Mouse (Mus musculus) forebrain, postnatal 0 days (tissue): ENCODE measurements around the gene Pcsk2. TPM values are rescaled to one million over a fixed set of nuclear protein-coding genes. Genes with fewer than 3 reads are reported as not detected.

ENCODE experiments used
- ATAC-seq: fragments of 200-750 bp; cut with Nextera tagmentation; 2 replicates; pipeline ENCODE4 v1.8.0; 2017; ENCODE audit warnings: mild to moderate bottlenecking, moderate library complexity
- DNase-seq: peaks from one replicate; pipeline ENCODE4 v3.0.0-alpha.2; 2015
- H3K27ac ChIP-seq: fragments of 300-500 bp; sonication (generic); 2 replicates; pipeline ENCODE4 v1.5.1; 2014; ENCODE audit warnings: low read depth, mild to moderate bottlenecking, antibody characterized with exemption, low read length, moderate library complexity, mixed read lengths
- H3K27me3 ChIP-seq: fragments of 300-500 bp; sonication (generic); 2 replicates; pipeline ENCODE4 v1.6.1; 2014; ENCODE audit warnings: mild to moderate bottlenecking, low read length, mixed read lengths; ENCODE audit not compliant: insufficient read depth
- H3K36me3 ChIP-seq: fragments of 300-500 bp; sonication (generic); 2 replicates; pipeline ENCODE4 v1.6.1; 2014; ENCODE audit warnings: mild to moderate bottlenecking, moderate library complexity; ENCODE audit not compliant: insufficient read depth
- H3K4me1 ChIP-seq: fragments of 300-500 bp; sonication (generic); 2 replicates; pipeline ENCODE4 v1.6.1; 2014; ENCODE audit warnings: antibody characterized with exemption; ENCODE audit not compliant: insufficient read depth
- H3K4me2 ChIP-seq: fragments of 300-500 bp; sonication (generic); 2 replicates; pipeline ENCODE4 v1.6.1; 2014; ENCODE audit warnings: low read depth, mild to moderate bottlenecking, moderate library complexity
- H3K4me3 ChIP-seq: fragments of 300-500 bp; sonication (generic); 2 replicates; pipeline ENCODE4 v1.5.1; 2014; ENCODE audit warnings: low read depth, low read length, mixed read lengths
- H3K9ac ChIP-seq: fragments of 300-500 bp; sonication (generic); 2 replicates; pipeline ENCODE4 v1.6.1; 2014; ENCODE audit warnings: mild to moderate bottlenecking
- H3K9me3 ChIP-seq: fragments of 300-500 bp; sonication (generic); 2 replicates; pipeline ENCODE4 v1.6.1; 2016; ENCODE audit warnings: low read length
- CTCF ChIP-seq: sonication (generic); IDR thresholded peaks from 2 replicates; pipeline ENCODE4 v1.5.1; 2016; ENCODE audit warnings: antibody characterized with exemption, control low read depth, low read depth
- WGBS: fragments of 180-500 bp; shearing (Covaris S2); extraction: QIAGEN DNeasy Blood & Tissue Kit; methylation state at CpG from one replicate; pipeline ENCODE4 v1.1.7; 2014; 5-methylcytosine and 5-hydroxymethylcytosine counted together
- polyA plus RNA-seq: library from polyadenylated mRNA; unstranded; fragments of >200 nt; fragmentation: Nextera tagmentation; extraction: Ambion mirVana; gene quantifications from 2 replicates; pipeline ENCODE4 v1.2.1, GENCODE M21; 2015
- total RNA-seq: library from RNA; depleted of rRNA; stranded (reverse); fragments of >200 nt; gene quantifications from 2 replicates; pipeline ENCODE4 v1.2.3, GENCODE M21; 2014

Gene Pcsk2
- total and polyA plus RNA-seq, 2 experiments from 2014 or later = 25.7 to 41.3 TPM

- TF ChIP-seq CTCF = no peak
- Histone ChIP-seq H3K9me3 (no peaks in the 10 kb centered on the region), H3K9ac (no peak overlapping the region), H3K4me1 (no peaks in the 10 kb centered on the region), H3K4me3 (no peak overlapping the region), H3K36me3 (no peaks in the 10 kb centered on the region), H3K27me3 (no peaks in the 10 kb centered on the region), H3K4me2 (no peak overlapping the region), H3K27ac (no peak overlapping the region)
- 77% methylated on average over 3 of the region's 3 CpGs for WGBS
- DNase-seq (no peak), ATAC-seq (no peak)
These were observed 162.2 kb downstream of the Pcsk2 start for GRCm38 (mm10) chr2:143708205-143708604.

GRCm38 (mm10) chr2:143709249-143709648 lies 163.3 kb downstream of the Pcsk2 start:
- no peaks in the 10 kb centered on the region for H3K36me3 ChIP-seq
- H3K4me1 ChIP-seq = no peaks in the 10 kb centered on the region
- ATAC-seq (no peak), DNase-seq (no peak)
- no peak overlapping the region for H3K27ac ChIP-seq
- no peak overlapping the region for H3K4me2 ChIP-seq
- H3K4me3 ChIP-seq = no peak overlapping the region
- no peaks in the 10 kb centered on the region for H3K9me3 ChIP-seq
- 27% methylated on average over 4 of the region's 4 CpGs for WGBS
- peak; percentile 23; the same call in 1 of the 2 replicates for TF ChIP-seq CTCF
- H3K9ac ChIP-seq = no peak overlapping the region
- no peaks in the 10 kb centered on the region for H3K27me3 ChIP-seq

DNA sequence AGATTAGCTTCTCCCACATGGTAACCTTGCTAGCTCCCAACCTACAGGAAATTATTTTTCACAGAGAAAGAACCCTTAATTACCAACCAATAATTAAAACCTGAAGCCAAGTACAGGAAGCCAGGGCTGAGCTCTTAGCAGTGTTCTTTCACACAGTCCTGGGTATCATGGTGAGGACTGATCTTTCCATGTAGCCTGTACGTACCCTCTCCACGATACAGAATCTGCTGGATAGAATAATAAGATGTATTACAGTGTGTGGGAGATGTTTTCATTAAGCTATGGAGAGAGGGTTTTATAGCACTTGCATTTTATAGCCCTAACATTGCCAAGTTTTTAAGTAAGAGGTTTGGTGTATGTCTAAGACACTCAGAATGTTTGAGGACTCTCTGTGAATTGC lies 164.0 kb downstream of the Pcsk2 start:
- DNase-seq = no peak
- no peaks in the 10 kb centered on the region for H3K36me3 ChIP-seq
- no peak overlapping the region for H3K4me2 ChIP-seq
- 78% methylated on average over 2 of the region's 2 CpGs for WGBS
- no peaks in the 10 kb centered on the region for H3K9me3 ChIP-seq
- no peak overlapping the region for H3K27ac ChIP-seq
- H3K9ac ChIP-seq = no peak overlapping the region
- no peak for TF ChIP-seq CTCF
- no peak for ATAC-seq
- H3K27me3 ChIP-seq = no peaks in the 10 kb centered on the region
- no peak overlapping the region for H3K4me3 ChIP-seq
- H3K4me1 ChIP-seq = no peaks in the 10 kb centered on the region

DNA sequence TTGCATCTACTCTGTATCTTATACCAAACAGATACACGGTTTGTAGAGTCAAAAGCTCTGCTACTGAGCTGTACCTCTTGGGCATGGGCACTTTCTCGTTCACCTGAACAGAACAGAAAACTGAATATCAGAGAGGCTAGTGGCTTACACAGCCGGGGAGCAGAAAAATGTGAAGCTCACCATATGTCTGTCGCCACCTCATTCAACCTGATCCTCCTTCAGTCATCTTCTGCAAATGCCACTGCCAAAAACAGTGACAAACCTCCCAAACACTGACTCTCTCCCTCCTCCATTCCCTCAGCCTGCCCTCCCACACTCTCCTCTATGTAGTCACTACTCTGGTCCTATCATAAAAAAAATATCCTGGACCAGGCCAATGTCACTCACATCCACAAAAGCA lies 165.9 kb downstream of the Pcsk2 start:
- no peak overlapping the region for H3K4me3 ChIP-seq
- no peaks in the 10 kb centered on the region for H3K27me3 ChIP-seq
- H3K4me1 ChIP-seq = no peaks in the 10 kb centered on the region
- no peaks in the 10 kb centered on the region for H3K9me3 ChIP-seq
- no peak overlapping the region for H3K4me2 ChIP-seq
- no peaks in the 10 kb centered on the region for H3K36me3 ChIP-seq
- no peak for DNase-seq
- TF ChIP-seq CTCF = no peak
- no peak for ATAC-seq
- WGBS = 78% methylated on average over 4 of the region's 4 CpGs
- no peak overlapping the region for H3K9ac ChIP-seq
- no peak overlapping the region for H3K27ac ChIP-seq

GRCm38 (mm10) chr2:143712901-143713300 lies 166.9 kb downstream of the Pcsk2 start:
- ATAC-seq (no peak), DNase-seq (no peak)
- no peak overlapping the region for H3K9ac ChIP-seq
- no peaks in the 10 kb centered on the region for H3K9me3 ChIP-seq
- no peak overlapping the region for H3K4me2 ChIP-seq
- no peaks in the 10 kb centered on the region for H3K36me3 ChIP-seq
- TF ChIP-seq CTCF = no peak
- no peaks in the 10 kb centered on the region for H3K4me1 ChIP-seq
- no peak overlapping the region for H3K27ac ChIP-seq
- 81% methylated on average over 3 of the region's 3 CpGs for WGBS
- H3K27me3 ChIP-seq = no peaks in the 10 kb centered on the region
- H3K4me3 ChIP-seq = no peak overlapping the region

DNA sequence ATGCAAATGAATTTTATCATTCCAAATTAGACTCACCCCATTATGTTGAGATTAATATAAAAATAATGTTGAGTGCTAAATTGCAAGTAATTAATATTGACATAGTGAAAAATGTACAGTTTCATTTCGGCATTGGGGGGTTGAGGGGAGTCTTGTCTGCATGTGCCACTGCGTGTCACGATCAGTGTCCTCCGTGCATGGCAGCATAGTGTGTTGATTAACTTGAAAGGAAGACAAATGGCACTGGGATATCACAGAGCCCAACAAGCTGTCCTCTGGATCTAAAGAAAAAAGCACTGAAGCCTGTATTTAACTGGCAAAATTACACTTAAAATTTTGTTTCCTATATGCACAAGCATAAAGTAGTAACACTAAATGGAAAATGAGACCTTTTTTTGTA lies 167.9 kb downstream of the Pcsk2 start:
- H3K4me1 ChIP-seq = no peaks in the 10 kb centered on the region
- no peaks in the 10 kb centered on the region for H3K36me3 ChIP-seq
- 87% methylated on average over 4 of the region's 4 CpGs for WGBS
- ATAC-seq = no peak
- no peak overlapping the region for H3K4me2 ChIP-seq
- no peaks in the 10 kb centered on the region for H3K9me3 ChIP-seq
- no peak overlapping the region for H3K4me3 ChIP-seq
- H3K27me3 ChIP-seq = no peaks in the 10 kb centered on the region
- no peak overlapping the region for H3K9ac ChIP-seq
- TF ChIP-seq CTCF = no peak
- no peak for DNase-seq
- no peak overlapping the region for H3K27ac ChIP-seq

DNA sequence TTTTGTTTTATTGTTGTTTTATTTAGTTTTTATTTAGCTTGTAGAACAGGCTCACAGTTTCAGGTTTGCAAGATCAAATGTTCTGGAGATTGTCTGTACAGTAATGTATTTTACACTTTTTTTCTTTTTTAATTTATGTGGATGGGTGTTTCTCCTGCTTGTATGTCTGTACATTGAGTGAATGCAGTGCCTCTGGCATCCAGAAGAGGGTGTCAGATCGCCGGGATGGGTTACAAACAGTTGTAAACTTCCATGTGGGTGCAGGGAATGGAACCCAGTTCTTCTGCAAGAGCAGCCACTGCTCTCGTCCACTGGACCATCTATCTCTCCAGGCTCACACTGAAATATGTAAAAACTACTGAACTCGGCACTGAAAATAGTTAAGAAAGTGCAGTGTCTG lies 169.2 kb downstream of the Pcsk2 start:
- Histone ChIP-seq H3K4me2 (no peak overlapping the region), H3K36me3 (no peaks in the 10 kb centered on the region), H3K27me3 (no peaks in the 10 kb centered on the region), H3K9ac (no peak overlapping the region), H3K27ac (no peak overlapping the region), H3K4me3 (no peak overlapping the region), H3K9me3 (no peaks in the 10 kb centered on the region), H3K4me1 (no peaks in the 10 kb centered on the region)
- WGBS = 68% methylated on average over 4 of the region's 4 CpGs
- ATAC-seq = no peak
- DNase-seq = no peak
- no peak for TF ChIP-seq CTCF

- 23% methylated on average over 4 of the region's 4 CpGs for WGBS
- DNase-seq = peak; percentile 18
These were observed 177.3 kb downstream of the Pcsk2 start for GRCm38 (mm10) chr2:143723231-143723630.

More at GRCm38 (mm10) chr2:143723231-143723630, 177.3 kb downstream of the Pcsk2 start:
- no peak for ATAC-seq
- H3K9ac ChIP-seq = no peak overlapping the region
- no peaks in the 10 kb centered on the region for H3K4me1 ChIP-seq
- H3K27me3 ChIP-seq = no peaks in the 10 kb centered on the region
- H3K36me3 ChIP-seq = no peaks in the 10 kb centered on the region
- no peak overlapping the region for H3K27ac ChIP-seq
- no peak overlapping the region for H3K4me3 ChIP-seq
- peak; percentile 38 for TF ChIP-seq CTCF
- no peak overlapping the region for H3K4me2 ChIP-seq
- H3K9me3 ChIP-seq = no peaks in the 10 kb centered on the region
